Mouse (Mus musculus) thymus, adult 2 months (tissue): ENCODE measurements around the gene Rcan3.

Experiments
- CTCF ChIP-seq: fragments of 200-500 bp; IDR thresholded peaks from 2 replicates; pipeline ENCODE4 v1.5.1; 2012; ENCODE audit warnings: mild to moderate bottlenecking, control low read depth, low read length, moderate library complexity, borderline replicate concordance; ENCODE audit not compliant: control insufficient read depth, poor library complexity, insufficient read depth; ENCODE audit errors: extremely low read depth
- POLR2A ChIP-seq: fragments of 200-500 bp; IDR thresholded peaks from 2 replicates; pipeline ENCODE4 v1.6.1; 2012; ENCODE audit warnings: mild to moderate bottlenecking, low read length, control low read depth, moderate library complexity; ENCODE audit not compliant: control insufficient read depth, poor library complexity, insufficient read depth; ENCODE audit errors: extremely low read depth

- no peak for TF ChIP-seq CTCF
- no peak for TF ChIP-seq POLR2A
These were observed 37.4 kb downstream of the Rcan3 start for GRCm38 (mm10) chr4:135396303-135396702.
